Mouse (Mus musculus) erythroblast, embryonic 14.5 days (primary cell): ENCODE results near the gene Ccl25.

Source experiments
- GATA1 ChIP-seq: IDR thresholded peaks from 2 replicates; pipeline ENCODE4 v1.6.1; 2012; ENCODE audit warnings: low read length, inconsistent platforms, mixed read lengths
- TAL1 ChIP-seq: IDR thresholded peaks from 3 replicates; pipeline ENCODE4 v1.6.1; 2012; ENCODE audit warnings: low read length, inconsistent platforms, mixed read lengths

GRCm38 (mm10) chr8:4366189-4366588, 41.2 kb downstream of the Ccl25 start:
- no peak for TF ChIP-seq TAL1
- no peak for TF ChIP-seq GATA1
